Mouse (Mus musculus) spleen, postnatal 10 days (tissue): Measurements from ENCODE around the gene Gm14401.
"Not testable (repeated sequence)": the region's sequence is repeated elsewhere in the genome, so short reads cannot be mapped to it uniquely, and the experiment has no call there.

Experiments
- DNase-seq, 2 experiments: peaks; one replicate each; pipeline ENCODE4 v3.0.0; 2021 to 2022; ENCODE audit warnings: low spot score in 2 of 2

Gm14401 gene

GRCm38 (mm10) chr2:177073432-177074423 lies at the start of gene Gm14401:
Gene Gm14401, plus strand, starts transcription at chr2:177074320.
- DNase-seq: peak in 1 of 2 experiments; percentile 13

DNA sequence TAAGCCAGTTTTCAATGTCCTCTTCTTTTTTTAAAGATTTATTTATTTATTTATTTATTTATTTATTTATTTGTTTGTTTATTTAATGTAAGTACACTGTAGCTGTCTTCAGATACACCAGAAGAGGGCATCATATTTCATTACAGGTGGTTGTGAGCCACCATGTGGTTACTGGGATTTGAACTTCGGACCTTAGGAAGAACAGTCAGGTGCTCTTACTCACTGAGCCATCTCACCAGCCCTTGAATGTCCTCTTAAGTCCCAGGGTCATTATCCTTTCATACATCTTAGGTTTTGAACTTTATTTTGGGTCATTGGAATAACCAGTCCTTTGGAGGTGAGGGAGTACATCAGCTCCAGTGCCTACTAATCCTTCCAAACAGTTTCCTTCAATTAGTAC lies 1.3 kb upstream of the Gm14401 start:
- not testable (repeated sequence) for DNase-seq

GRCm38 (mm10) chr2:177075015-177075414 lies 895 bp downstream of the Gm14401 start:
- not testable (repeated sequence) for DNase-seq

- not testable (repeated sequence) for DNase-seq
Observed at GRCm38 (mm10) chr2:177079866-177080265, 5.7 kb downstream of the Gm14401 start.

DNA sequence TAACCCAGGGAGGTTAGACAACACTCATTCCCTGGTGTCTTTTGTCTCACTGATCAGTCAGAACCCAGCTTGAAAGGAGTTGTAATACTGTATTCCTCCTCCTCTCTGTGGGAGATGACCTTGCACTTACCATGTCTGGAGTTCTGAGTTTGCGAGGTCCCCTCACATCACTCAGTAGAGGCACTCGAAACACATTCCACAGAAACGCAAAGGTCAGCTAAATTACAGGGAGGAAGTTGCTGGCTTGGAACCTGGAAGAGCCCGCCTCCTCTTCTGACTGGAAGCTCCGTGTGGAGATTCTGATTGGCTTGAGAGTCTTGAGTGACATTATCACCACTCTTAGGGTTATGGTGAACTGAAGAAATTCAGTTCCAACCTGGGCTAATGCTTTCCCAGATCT lies 35.0 kb downstream of the Gm14401 start:
- DNase-seq: not testable (repeated sequence)

- DNase-seq: not testable (repeated sequence)
Observed at GRCm38 (mm10) chr2:177129097-177129496, 55.0 kb downstream of the Gm14401 start.
